Mouse (Mus musculus) liver, embryonic 11.5 days (tissue): ENCODE measurements around the gene Glis2. TPM values are rescaled to one million over a fixed set of nuclear protein-coding genes. Genes with fewer than 3 reads are reported as not detected.

Source experiments
- ATAC-seq: fragments of 200-750 bp; cut with Nextera tagmentation; replicated peaks from 2 replicates; pipeline ENCODE4 v1.8.0; 2017; ENCODE audit warnings: moderate number of reproducible peaks, mild to moderate bottlenecking, moderate TSS enrichment, moderate library complexity; ENCODE audit not compliant: low FRiP score
- DNase-seq: peaks from one replicate; pipeline ENCODE4 v3.0.0-alpha.2; 2017; ENCODE audit warnings: low spot score
- H3K27ac ChIP-seq: fragments of 300-500 bp; sonication (generic); 2 replicates; pipeline ENCODE4 v1.5.1; 2014; ENCODE audit warnings: mild to moderate bottlenecking, low read depth, low read length, control low read depth
- H3K27me3 ChIP-seq: fragments of 300-500 bp; sonication (generic); replicated peaks from 2 replicates; pipeline ENCODE4 v1.6.1; 2014; ENCODE audit warnings: low read length, mixed read lengths; ENCODE audit not compliant: control insufficient read depth, insufficient read depth
- H3K36me3 ChIP-seq: fragments of 300-500 bp; sonication (generic); 2 replicates; pipeline ENCODE4 v1.6.1; 2014; ENCODE audit warnings: mild to moderate bottlenecking, low read length, moderate library complexity, mixed read lengths; ENCODE audit not compliant: control insufficient read depth, insufficient read depth
- H3K4me1 ChIP-seq: fragments of 300-500 bp; sonication (generic); replicated peaks from 2 replicates; pipeline ENCODE4 v1.6.1; 2014; ENCODE audit warnings: low read length, mixed read lengths; ENCODE audit not compliant: control insufficient read depth, insufficient read depth
- H3K4me2 ChIP-seq: fragments of 300-500 bp; sonication (generic); 2 replicates; pipeline ENCODE4 v1.6.1; 2014; ENCODE audit warnings: mild to moderate bottlenecking, control low read depth, moderate library complexity
- H3K4me3 ChIP-seq: fragments of 300-500 bp; sonication (generic); 2 replicates; pipeline ENCODE4 v1.5.1; 2014; ENCODE audit warnings: low read depth, low read length, control low read depth
- H3K9ac ChIP-seq: fragments of 300-500 bp; sonication (generic); 2 replicates; pipeline ENCODE4 v1.6.1; 2014; ENCODE audit warnings: low read depth, low read length, control low read depth
- H3K9me3 ChIP-seq: fragments of 300-500 bp; sonication (generic); 2 replicates; pipeline ENCODE4 v1.6.1; 2016; ENCODE audit warnings: low read length, inconsistent platforms, mixed read lengths; ENCODE audit not compliant: control insufficient read depth
- WGBS: fragments of 180-500 bp; shearing (Covaris S2); extraction: QIAGEN DNeasy Blood & Tissue Kit; methylation state at CpG from one replicate; pipeline ENCODE4 v1.1.7; 2014; 5-methylcytosine and 5-hydroxymethylcytosine counted together
- polyA plus RNA-seq: library from polyadenylated mRNA; unstranded; fragments of >200 nt; fragmentation: Nextera tagmentation; extraction: Ambion mirVana; gene quantifications from 2 replicates; pipeline ENCODE4 v1.2.1, GENCODE M21; 2014

Gene Glis2
- polyA plus RNA-seq, 1 experiment from 2014 or later, result 10.8 TPM

DNA sequence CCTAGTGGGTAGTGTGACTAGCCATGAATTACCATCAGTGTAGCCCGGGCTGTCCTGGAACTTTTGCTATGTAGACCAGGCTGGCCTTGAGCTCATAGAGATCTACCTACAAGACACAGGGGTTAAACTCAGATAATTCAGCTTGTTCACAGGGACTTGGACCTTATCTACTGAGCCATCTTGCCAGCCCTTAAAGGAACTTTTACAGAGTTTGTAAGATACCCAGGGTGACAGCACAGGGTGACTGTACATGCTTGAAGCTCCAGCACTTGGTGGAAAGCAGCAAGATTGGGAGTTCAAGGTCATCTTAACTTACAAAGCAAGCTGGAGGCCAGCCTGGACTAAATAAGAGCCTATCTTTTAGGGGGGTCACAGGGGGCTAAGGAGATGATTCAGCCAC, 39.0 kb upstream of the Glis2 start:
- Histone ChIP-seq H3K4me1 (peaks cover 68% of the 10 kb centered on the region), H3K4me3 (no peak overlapping the region), H3K36me3 (peaks cover 12% of the 10 kb centered on the region; the same call in 1 of the 2 replicates), H3K9me3 (no peaks in the 10 kb centered on the region), H3K27me3 (no peaks in the 10 kb centered on the region), H3K9ac (0 out of 2 replicates have a peak overlapping the region, but pooled peaks have one; percentile 38), H3K27ac (peak overlapping the region; percentile 56), H3K4me2 (peak overlapping the region; percentile 30)
- ATAC-seq (no peak), DNase-seq (no peak)
- WGBS, result 83% methylated on average over 1 of the region's 1 CpGs

DNA sequence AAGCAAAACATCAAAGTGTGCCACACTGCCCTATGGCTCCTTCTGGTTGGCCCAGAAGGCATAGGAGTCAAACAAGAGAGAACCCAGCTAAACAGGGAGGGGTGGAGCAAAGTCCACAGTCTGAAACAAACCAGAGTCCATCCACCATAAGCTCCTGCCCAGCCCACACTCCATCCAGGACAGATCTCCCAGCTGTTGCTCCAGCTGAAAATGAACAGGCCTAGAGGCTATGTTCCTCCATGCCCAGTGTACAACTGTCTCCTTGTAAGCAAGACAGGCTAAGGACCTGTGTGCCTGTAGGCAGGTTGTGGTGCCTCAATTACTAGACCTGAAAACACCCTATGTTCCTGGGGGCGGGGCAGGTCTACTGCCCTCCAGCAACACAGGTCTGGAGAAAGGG, 37.4 kb upstream of the Glis2 start:
- Histone ChIP-seq H3K27ac (peak overlapping the region; percentile 96), H3K9ac (peak overlapping the region; percentile 94), H3K36me3 (no peaks in the 10 kb centered on the region; the same call in 1 of the 2 replicates), H3K4me2 (peak overlapping the region; percentile 98), H3K4me3 (peak overlapping the region; percentile 87), H3K9me3 (no peaks in the 10 kb centered on the region), H3K27me3 (no peaks in the 10 kb centered on the region), H3K4me1 (peaks cover 61% of the 10 kb centered on the region)
- no peak for ATAC-seq
- 72% methylated on average over 1 of the region's 1 CpGs for WGBS
- no peak for DNase-seq

DNA sequence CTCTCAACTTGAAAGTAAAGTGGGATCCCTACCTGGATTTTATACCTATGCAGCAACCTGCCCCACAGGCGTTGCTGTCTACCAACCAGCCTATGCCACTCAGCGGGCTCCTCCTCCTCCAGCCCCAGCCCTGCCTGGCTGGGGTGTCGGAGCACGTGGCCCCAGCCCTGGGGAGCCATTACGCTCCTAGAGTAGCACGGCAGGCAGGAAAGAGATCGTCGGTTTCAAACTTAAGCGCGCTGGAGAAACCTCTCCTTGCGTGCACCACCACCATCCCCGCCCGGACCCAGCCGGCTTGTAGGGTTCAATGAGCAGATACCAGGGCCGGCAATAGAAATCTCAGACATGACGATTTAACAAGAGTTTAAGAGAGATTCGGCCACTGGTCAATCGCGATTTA, 36.6 kb upstream of the Glis2 start:
- Histone ChIP-seq H3K4me1 (peaks cover 52% of the 10 kb centered on the region), H3K4me3 (peak overlapping the region; percentile 87), H3K4me2 (peak overlapping the region; percentile 98), H3K36me3 (no peaks in the 10 kb centered on the region; the same call in 1 of the 2 replicates), H3K9me3 (no peaks in the 10 kb centered on the region), H3K9ac (peak overlapping the region; percentile 94), H3K27ac (peak overlapping the region; percentile 96), H3K27me3 (no peaks in the 10 kb centered on the region)
- DNase-seq (peak; percentile 71), ATAC-seq (peak; percentile 68)
- under 1% methylated on average over 19 of the region's 19 CpGs for WGBS

DNA sequence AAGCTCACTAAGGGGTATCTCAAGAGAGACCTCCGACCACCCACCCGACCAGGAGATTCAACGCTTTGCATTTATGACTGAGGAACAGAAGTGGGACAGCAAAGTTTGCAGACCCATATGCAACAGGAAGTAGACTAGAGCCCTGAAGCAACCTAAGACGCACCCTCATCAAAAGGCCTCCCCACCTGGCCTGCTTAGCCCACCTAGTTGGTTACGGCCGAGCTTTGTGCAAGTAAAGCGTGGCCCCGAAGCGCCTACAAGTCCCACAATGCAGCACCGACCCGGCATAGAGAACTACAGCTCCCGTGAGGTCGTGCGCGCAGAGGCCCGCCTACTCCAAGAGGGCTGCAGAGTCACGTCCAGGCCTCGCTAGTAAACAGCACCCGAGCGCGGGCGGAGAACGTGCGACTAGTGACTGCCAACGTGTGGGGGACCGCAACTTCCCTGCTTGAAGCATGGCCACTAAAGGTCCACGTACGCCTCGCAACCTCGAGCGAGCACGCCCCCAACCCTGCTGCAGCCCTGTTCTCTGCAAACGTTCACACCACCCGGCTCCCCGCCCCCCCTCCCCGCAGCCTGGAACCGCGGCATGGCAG, 36.0 kb upstream of the Glis2 start:
- peak; percentile 91 for DNase-seq
- Histone ChIP-seq H3K36me3 (no peaks in the 10 kb centered on the region; the same call in 1 of the 2 replicates), H3K4me3 (peak overlapping the region; percentile 87), H3K4me2 (peak overlapping the region; percentile 98), H3K4me1 (peaks cover 47% of the 10 kb centered on the region), H3K9ac (peak overlapping the region; percentile 94), H3K9me3 (no peaks in the 10 kb centered on the region), H3K27me3 (no peaks in the 10 kb centered on the region), H3K27ac (peak overlapping the region; percentile 96)
- peak; percentile 85 for ATAC-seq
- WGBS, result under 1% methylated on average over 38 of the region's 38 CpGs

DNA sequence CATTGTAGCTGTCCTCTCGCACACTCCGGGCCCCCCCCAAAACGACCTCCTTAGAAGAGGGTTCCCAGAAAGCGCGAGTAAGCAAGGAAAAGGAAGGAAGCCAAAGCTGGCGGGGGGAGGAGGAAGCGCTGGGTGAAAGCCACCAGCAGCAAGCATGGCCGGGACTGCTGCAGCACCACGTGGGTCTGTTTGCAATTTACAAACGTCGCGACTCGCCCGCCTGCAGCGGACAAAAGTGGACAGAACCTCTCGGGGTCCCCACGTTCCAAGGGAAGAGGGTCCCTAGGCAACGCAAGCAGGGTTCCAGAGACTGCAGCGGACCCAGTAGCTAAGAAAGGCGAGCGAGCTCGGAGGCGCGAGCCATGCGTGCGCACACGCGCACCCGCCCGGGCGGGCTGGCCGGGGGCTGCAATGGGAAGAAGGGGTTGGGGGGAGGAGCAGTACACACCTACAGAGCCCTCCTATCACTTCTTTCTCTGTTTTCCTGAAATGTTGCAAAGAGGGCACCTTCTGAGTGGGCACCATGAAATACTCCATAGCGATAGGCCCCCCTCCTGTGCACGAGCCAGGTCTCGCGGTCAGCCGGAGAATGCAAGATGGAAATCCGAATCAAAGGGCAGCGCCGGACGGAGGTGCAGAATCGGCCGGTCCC, 35.4 kb upstream of the Glis2 start:
- Histone ChIP-seq H3K36me3 (no peaks in the 10 kb centered on the region; the same call in 1 of the 2 replicates), H3K27me3 (no peaks in the 10 kb centered on the region), H3K4me2 (peak overlapping the region; percentile 98), H3K9ac (peak overlapping the region; percentile 94), H3K27ac (peak overlapping the region; percentile 96), H3K9me3 (no peaks in the 10 kb centered on the region), H3K4me3 (peak overlapping the region; percentile 87), H3K4me1 (peaks cover 40% of the 10 kb centered on the region)
- DNase-seq (no peak), ATAC-seq (peak; percentile 19)
- WGBS, result under 1% methylated on average over 43 of the region's 43 CpGs

DNA sequence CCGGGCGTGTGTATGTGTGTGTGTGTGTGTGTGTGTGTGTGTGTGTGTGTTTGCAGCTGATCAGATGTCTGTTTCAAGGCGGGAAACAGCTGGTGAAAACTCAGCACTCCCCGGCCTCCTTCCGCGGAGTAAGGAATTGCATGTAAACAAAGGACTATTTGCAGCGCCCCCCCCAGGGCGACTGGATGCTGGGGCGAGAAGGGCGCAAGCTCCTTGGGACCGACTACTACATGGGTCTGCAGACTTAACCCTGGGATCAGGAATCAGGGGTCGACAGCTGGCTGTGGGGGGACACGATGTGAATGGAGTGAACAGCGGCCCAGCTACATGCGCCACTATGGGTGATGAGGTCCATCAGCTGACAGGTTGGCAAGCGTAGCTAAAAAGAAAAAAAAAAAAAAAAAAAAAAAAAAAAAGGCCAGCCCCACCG, 34.8 kb upstream of the Glis2 start, which contains the start of gene Tfap4:
TSS of gene Tfap4 (minus strand) at position 140 of the 430 bp plus-strand sequence.
- H3K9me3 ChIP-seq, result no peaks in the 10 kb centered on the region
- peak within 1 kb of the TSS; percentile 96 for H3K27ac ChIP-seq
- H3K4me3 ChIP-seq, result peak within 1 kb of the TSS; percentile 87
- DNase-seq (peak; percentile 95), ATAC-seq (peak; percentile 33)
- no peaks in the 10 kb centered on the region for H3K27me3 ChIP-seq
- peak within 1 kb of the TSS; percentile 98 for H3K4me2 ChIP-seq
- no peaks in the 10 kb centered on the region; the same call in 1 of the 2 replicates for H3K36me3 ChIP-seq
- peak within 1 kb of the TSS; percentile 94 for H3K9ac ChIP-seq
- WGBS, result under 1% methylated on average over 16 of the region's 17 CpGs
- peaks cover 34% of the 10 kb centered on the region for H3K4me1 ChIP-seq

DNA sequence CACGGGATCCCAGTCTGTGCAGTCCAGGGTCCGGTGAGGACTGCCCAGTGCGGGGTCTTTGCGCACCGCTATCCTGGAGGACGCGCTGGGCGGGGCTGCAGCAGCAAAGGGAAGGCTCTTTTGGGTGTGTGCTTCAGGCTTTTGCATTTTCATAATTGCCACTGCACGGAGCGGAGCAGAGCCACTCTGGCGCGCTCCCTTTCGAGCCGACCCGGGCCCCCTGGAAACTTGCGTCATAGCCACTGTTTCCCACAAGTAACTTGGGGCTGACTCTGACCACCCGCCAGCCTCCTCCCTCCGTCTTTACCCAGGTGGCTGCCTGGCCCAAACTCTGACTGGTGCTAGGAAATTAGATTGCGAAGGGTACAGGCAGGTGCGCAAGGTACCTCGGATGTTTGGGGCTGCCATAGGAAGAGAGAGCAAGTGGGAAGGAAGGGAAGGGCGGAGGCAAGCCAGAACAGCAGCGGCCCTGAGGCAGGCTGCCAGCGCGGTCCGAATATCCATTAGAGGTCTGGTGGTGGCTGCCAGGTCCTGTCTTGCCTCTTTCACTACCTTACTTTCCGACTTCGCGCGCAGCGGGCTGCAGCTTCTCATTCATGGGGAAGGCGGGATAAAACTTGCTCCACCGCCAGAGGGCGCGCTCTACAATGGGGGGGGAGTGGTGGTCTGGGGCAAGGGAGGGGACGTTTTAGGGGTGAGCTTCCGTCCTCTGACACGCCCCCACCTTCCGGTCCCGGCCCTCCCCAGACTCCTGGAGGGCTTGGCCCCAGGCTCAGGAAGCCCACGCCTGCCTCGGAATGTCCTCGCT, 34.2 kb upstream of the Glis2 start:
- Histone ChIP-seq H3K36me3 (no peaks in the 10 kb centered on the region; the same call in 1 of the 2 replicates), H3K9ac (peak overlapping the region; percentile 94), H3K4me2 (peak overlapping the region; percentile 98), H3K27ac (peak overlapping the region; percentile 96), H3K27me3 (no peaks in the 10 kb centered on the region), H3K4me1 (peaks cover 28% of the 10 kb centered on the region), H3K9me3 (no peaks in the 10 kb centered on the region), H3K4me3 (peak overlapping the region; percentile 87)
- peak; percentile 44 for ATAC-seq
- DNase-seq, result peak; percentile 77
- WGBS, result under 1% methylated on average over 43 of the region's 43 CpGs

DNA sequence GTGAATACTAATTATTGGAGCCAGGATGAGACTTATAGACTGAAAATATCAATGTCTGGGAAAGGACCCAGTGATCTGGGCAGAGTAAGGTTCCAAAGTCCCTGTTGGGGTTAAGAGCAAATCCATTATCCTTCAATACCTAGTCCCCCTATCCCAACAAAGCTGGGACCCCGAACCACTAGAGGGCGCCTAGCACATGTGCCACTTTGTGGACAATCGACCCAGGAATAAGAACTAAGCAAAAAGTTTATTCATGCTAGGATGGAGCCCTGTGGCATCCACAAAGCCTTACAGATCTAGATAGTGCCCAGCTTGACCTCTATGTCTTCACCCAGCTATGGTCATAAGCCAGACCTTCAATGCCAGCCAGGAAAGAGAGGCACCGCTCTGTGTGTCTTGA, 26.6 kb upstream of the Glis2 start:
- Histone ChIP-seq H3K4me2 (no peak overlapping the region), H3K27me3 (no peaks in the 10 kb centered on the region), H3K9me3 (no peaks in the 10 kb centered on the region), H3K4me3 (no peak overlapping the region), H3K4me1 (0 out of 2 replicates have a peak, but pooled peaks cover 2% of the 10 kb centered on the region), H3K36me3 (no peaks in the 10 kb centered on the region), H3K9ac (0 out of 2 replicates have a peak overlapping the region, but pooled peaks have one; percentile 16), H3K27ac (no peak overlapping the region)
- peak; percentile 83 for DNase-seq
- ATAC-seq, result peak; percentile 41; the same call in 1 of the 2 replicates
- WGBS, result 21% methylated on average over 4 of the region's 4 CpGs
